Mouse (Mus musculus) small intestine, adult 2 months (tissue): ENCODE results near the gene Shroom1.

Experiments used
- CTCF ChIP-seq: fragments of 200-500 bp; IDR thresholded peaks from 2 replicates; pipeline ENCODE4 v1.5.1; 2012; ENCODE audit warnings: low read depth, mild to moderate bottlenecking, control low read depth, inconsistent platforms, low read length, moderate library complexity, mixed read lengths; ENCODE audit not compliant: insufficient replicate concordance, insufficient read length; ENCODE audit errors: extremely low read depth
- POLR2A ChIP-seq: fragments of 200-500 bp; IDR thresholded peaks from 2 replicates; pipeline ENCODE4 v1.6.1; 2012; ENCODE audit warnings: low read depth, mild to moderate bottlenecking, control low read depth, inconsistent platforms, low read length, moderate library complexity

GRCm38 (mm10) chr11:53447996-53448395 lies 9.0 kb upstream of the Shroom1 start:
- TF ChIP-seq CTCF, result no peak
- TF ChIP-seq POLR2A, result no peak
